Mouse (Mus musculus): Measurements from ENCODE around the gene Boll.

DNA sequence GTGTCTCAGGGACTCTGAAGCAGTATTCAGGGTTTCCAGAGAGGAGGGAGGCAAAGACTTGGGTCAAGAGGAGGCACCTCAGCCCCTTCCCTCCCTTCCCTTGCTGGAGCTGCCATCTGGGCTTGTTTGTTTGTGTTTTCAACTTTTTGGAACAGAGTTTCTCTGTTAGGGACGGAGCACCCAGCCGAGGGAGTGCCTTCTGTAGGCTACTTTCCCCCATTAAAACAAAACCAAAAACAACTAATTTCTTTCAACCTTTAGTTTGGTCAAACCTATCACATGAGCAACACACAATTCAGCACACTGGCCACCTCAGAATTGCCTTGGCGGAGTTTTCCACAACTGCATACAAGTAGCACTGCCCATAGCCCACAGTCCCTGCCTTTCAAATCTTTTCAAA lies 137.9 kb downstream of the Boll start:
- no peak for TF ChIP-seq EP300 (IDR thresholded peaks at IDR 0.05; ENCODE audit: low read depth)
- TF ChIP-seq CTCF (IDR thresholded peaks at IDR 0.05; ENCODE audit: low read depth), result no peak

Data from heart, postnatal 0 days (tissue).